Mouse (Mus musculus) central nervous system, embryonic 18 days (tissue): Measurements from ENCODE around the gene Iscu. TPM values are rescaled to one million over a fixed set of nuclear protein-coding genes. Genes with fewer than 3 reads are reported as not detected.

Source experiments
- polyA plus RNA-seq: library from polyadenylated mRNA; depleted of rRNA; stranded (reverse); fragments of >200 nt; gene quantifications from 2 replicates; pipeline ENCODE4 v1.2.3, GENCODE M21; 2012; rRNA removed

Iscu gene
- 84.9 and 87.2 TPM in 2 replicates for polyA plus RNA-seq

DNA sequence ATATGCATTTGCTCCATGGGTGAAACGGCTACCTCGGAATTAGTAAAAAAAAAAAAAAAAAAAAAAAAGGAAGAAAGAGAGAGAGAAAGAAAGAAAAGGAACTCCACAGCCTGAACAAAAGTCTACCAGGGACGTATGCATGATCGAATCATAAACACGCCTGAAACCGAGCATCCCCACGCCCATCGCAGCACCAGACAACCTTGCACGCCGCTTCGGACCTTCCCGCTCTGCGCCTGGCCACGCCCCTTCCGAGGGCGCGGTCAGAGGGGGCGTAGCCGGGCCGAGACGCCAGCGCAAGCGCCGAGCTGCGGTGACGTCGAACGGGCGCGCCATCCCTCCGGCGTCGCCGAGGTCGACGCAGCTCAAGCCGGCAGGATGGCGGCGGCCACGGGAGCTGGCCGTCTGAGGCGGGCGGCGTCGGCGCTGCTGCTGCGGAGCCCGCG lies at the start of gene Iscu, which contains the start of gene Sart3:
TSS of gene Iscu (plus strand) at position 299 of the 446 bp plus-strand sequence.
TSS of gene Sart3 (minus strand) at position 61 of the 446 bp plus-strand sequence.

DNA sequence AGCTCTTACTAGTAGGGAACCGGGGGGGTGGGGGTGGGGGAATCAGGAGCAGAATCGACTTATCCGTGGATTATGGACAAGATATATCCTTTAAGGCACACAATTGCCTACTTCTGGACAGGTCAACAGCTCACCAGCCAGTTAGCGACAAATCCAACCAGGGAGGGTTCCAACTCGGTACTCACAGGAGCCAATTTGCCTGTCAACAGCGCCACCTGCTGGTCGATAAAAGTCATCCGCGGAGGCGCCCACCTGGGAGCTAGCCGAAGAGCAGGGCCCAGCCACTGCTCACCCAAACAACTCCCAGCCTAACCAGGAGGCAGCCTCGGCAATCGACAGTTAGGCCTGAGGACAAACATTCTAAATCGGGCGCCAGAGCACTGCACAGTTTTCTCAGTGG lies 48.1 kb upstream of the Iscu start, which contains the start of gene 1700069L16Rik:
TSS of gene 1700069L16Rik (minus strand) at position 327 of the 400 bp plus-strand sequence.

DNA sequence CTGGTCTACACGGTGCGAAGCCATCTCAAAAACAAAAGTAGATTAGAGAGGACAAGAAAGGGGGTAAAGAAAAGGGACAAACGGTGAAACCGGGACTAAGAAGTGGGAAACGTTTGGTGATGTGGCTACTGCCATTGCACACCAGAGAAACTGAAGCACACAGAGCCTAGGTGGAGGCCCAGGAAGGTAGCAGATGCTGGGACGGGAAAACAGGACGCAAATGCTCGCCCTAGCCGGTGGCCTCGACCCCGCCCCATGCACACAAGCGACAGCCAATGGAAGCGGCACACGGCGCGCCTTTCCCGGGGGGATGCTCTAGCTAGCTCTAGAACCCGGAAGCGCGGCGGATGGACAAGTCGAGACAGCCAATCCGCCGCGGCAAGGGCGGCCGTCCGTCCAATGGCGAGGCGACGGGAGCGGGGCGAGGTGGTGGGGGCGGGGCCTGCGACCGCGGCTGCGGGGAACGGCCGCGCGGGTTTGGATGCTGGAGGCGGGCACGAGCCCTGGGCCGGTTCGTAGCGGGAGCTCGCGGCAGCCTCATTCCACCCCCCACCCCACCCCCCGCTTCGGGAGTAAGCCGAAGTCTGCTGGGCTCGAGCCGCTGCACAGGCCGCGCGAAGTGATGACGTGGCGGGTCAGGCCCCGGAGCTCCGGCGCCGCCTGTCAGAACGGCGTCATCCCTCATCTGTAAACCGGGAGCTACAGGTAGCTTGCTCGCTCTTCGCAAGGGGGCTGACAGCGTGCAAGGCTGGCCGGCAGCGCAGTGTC lies 37.0 kb upstream of the Iscu start, which contains the start of gene Ficd:
TSS of gene Ficd (plus strand) at position 459 of the 768 bp plus-strand sequence.

DNA sequence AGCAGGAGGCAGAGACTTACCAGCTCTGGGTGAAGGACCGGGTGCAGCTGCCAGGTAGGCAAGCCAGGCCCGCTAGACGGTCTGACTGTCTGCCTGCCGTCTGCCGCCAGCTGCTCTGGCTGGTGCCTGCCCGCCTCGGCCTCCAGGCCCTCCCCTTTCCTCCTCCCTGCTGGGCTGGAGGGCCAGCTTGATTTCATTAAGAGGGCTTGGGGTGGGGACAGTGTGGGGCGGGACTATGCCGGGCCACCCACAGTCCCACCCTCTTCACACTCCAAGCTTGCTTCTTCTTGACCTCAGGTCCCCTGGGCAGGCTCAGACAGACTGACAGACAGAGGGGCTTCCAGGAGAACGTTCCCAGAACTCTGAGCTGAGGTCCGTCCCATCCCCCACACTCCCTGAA lies 27.7 kb downstream of the Iscu start, which contains the start of gene Tmem119:
TSS of gene Tmem119 (minus strand) at position 237 of the 400 bp plus-strand sequence.

Other genes starting within 250 kb of the Iscu start
- 1.1 and 1.7 TPM in 2 replicates for gene Cmklr1, start 122.3 kb upstream of the Iscu start, polyA plus RNA-seq
- gene 1700069L16Rik, start 48.0 kb upstream of the Iscu start, polyA plus RNA-seq = not detected in 2 replicates
- gene Ficd, start 36.9 kb upstream of the Iscu start, polyA plus RNA-seq = 5.2 and 5.7 TPM in 2 replicates
- 44.7 and 46.1 TPM in 2 replicates for gene Sart3, start 238 bp upstream of the Iscu start, polyA plus RNA-seq
- 2.3 and 6.3 TPM in 2 replicates for gene Tmem119, start 27.8 kb downstream of the Iscu start, polyA plus RNA-seq
- gene Selplg, start 59.9 kb downstream of the Iscu start, polyA plus RNA-seq = 1.2 and 1.3 TPM in 2 replicates
- 133 and 152 TPM in 2 replicates for gene Coro1c, start 136.0 kb downstream of the Iscu start, polyA plus RNA-seq
- 11.3 and 11.8 TPM in 2 replicates for gene Ssh1, start 221.1 kb downstream of the Iscu start, polyA plus RNA-seq
- gene Dao, start 231.0 kb downstream of the Iscu start, polyA plus RNA-seq = 0.04 and 0.15 TPM in 2 replicates